Mouse (Mus musculus) stomach, postnatal 0 days (tissue): ENCODE measurements around the gene Chrna9.

Source experiments
- CTCF ChIP-seq: IDR thresholded peaks from 2 replicates; pipeline ENCODE4 v1.5.1; 2016; ENCODE audit warnings: antibody characterized with exemption, low read depth, mild to moderate bottlenecking, moderate library complexity
- EP300 ChIP-seq: optimal IDR thresholded peaks from 2 replicates; pipeline ENCODE3; 2016; ENCODE audit warnings: antibody characterized with exemption

GRCm38 (mm10) chr5:65920701-65921426 is 13.9 kb upstream of the Chrna9 start:
- TF ChIP-seq CTCF (no peak), EP300 (no peak)
